Mouse (Mus musculus) heart, embryonic 12.5 days (tissue): Measurements from ENCODE around the gene Cacng8. TPM values are rescaled to one million over a fixed set of nuclear protein-coding genes. Genes with fewer than 3 reads are reported as not detected.
A peak's percentile ranks its signal among the peaks of the same experiment; 100 is the strongest.

ENCODE experiments used
- ATAC-seq: fragments of 200-750 bp; cut with Nextera tagmentation; 2 replicates; pipeline ENCODE4 v1.8.0; 2017; ENCODE audit warnings: moderate TSS enrichment, moderate library complexity; ENCODE audit not compliant: insufficient number of reproducible peaks, low FRiP score
- H3K27ac ChIP-seq: fragments of 300-500 bp; sonication (generic); 2 replicates; pipeline ENCODE4 v1.5.1; 2016; ENCODE audit warnings: mild to moderate bottlenecking, moderate library complexity; ENCODE audit not compliant: poor library complexity, severe bottlenecking
- H3K27me3 ChIP-seq: fragments of 300-500 bp; sonication (generic); replicated peaks from 2 replicates; pipeline ENCODE4 v1.6.1; 2016; ENCODE audit warnings: mild to moderate bottlenecking, moderate library complexity
- H3K36me3 ChIP-seq: fragments of 300-500 bp; sonication (generic); 2 replicates; pipeline ENCODE4 v1.6.1; 2016; ENCODE audit warnings: mild to moderate bottlenecking, moderate library complexity
- H3K4me1 ChIP-seq: fragments of 300-500 bp; sonication (generic); replicated peaks from 2 replicates; pipeline ENCODE4 v1.6.1; 2016; ENCODE audit warnings: mild to moderate bottlenecking
- H3K4me2 ChIP-seq: fragments of 300-500 bp; sonication (generic); 2 replicates; pipeline ENCODE4 v1.6.1; 2016; ENCODE audit warnings: mild to moderate bottlenecking, moderate library complexity
- H3K4me3 ChIP-seq: fragments of 300-500 bp; sonication (generic); 2 replicates; pipeline ENCODE4 v1.5.1; 2016; ENCODE audit warnings: mild to moderate bottlenecking
- H3K9ac ChIP-seq: fragments of 300-500 bp; sonication (generic); 2 replicates; pipeline ENCODE4 v1.6.1; 2016; ENCODE audit warnings: mild to moderate bottlenecking, moderate library complexity
- H3K9me3 ChIP-seq: fragments of 300-500 bp; sonication (generic); replicated peaks from 2 replicates; pipeline ENCODE4 v1.6.1; 2016; ENCODE audit warnings: mild to moderate bottlenecking, moderate library complexity
- WGBS: fragments of 180-500 bp; shearing (Covaris S2); methylation state at CpG from one replicate; pipeline ENCODE4 v1.1.7; 2016; 5-methylcytosine and 5-hydroxymethylcytosine counted together
- polyA plus RNA-seq: library from polyadenylated mRNA; unstranded; fragments of >200 nt; fragmentation: Nextera tagmentation; extraction: Ambion mirVana; gene quantifications from 2 replicates; pipeline ENCODE4 v1.2.1, GENCODE M21; 2016

Gene Cacng8
- polyA plus RNA-seq, 1 experiment from 2014 or later, result 1.6 TPM

GRCm38 (mm10) chr7:3366705-3367516, 23.6 kb upstream of the Cacng8 start:
- H3K27ac ChIP-seq, result no peak overlapping the region
- H3K4me3 ChIP-seq, result peak overlapping the region; percentile 43
- ATAC-seq, result no peak
- H3K4me2 ChIP-seq, result peak overlapping the region; percentile 77
- H3K9me3 ChIP-seq, result no peaks in the 10 kb centered on the region
- peak overlapping the region; percentile 17; the same call in 1 of the 2 replicates for H3K9ac ChIP-seq
- peaks cover 34% of the 10 kb centered on the region for H3K27me3 ChIP-seq
- H3K36me3 ChIP-seq, result no peaks in the 10 kb centered on the region
- H3K4me1 ChIP-seq, result peaks cover 16% of the 10 kb centered on the region
- 3% methylated on average over 42 of the region's 42 CpGs for WGBS

GRCm38 (mm10) chr7:3367569-3367968, 22.9 kb upstream of the Cacng8 start:
- H3K9me3 ChIP-seq, result no peaks in the 10 kb centered on the region
- WGBS, result 2% methylated on average over 11 of the region's 11 CpGs
- peak overlapping the region; percentile 43 for H3K4me3 ChIP-seq
- peaks cover 16% of the 10 kb centered on the region for H3K4me1 ChIP-seq
- peak overlapping the region; percentile 17; the same call in 1 of the 2 replicates for H3K9ac ChIP-seq
- H3K4me2 ChIP-seq, result peak overlapping the region; percentile 77
- no peak for ATAC-seq
- H3K27me3 ChIP-seq, result peaks cover 34% of the 10 kb centered on the region
- no peaks in the 10 kb centered on the region for H3K36me3 ChIP-seq
- H3K27ac ChIP-seq, result no peak overlapping the region

GRCm38 (mm10) chr7:3368311-3368710, 22.2 kb upstream of the Cacng8 start:
- H3K36me3 ChIP-seq, result no peaks in the 10 kb centered on the region
- no peak for ATAC-seq
- no peak overlapping the region for H3K27ac ChIP-seq
- H3K27me3 ChIP-seq, result peaks cover 34% of the 10 kb centered on the region
- H3K4me2 ChIP-seq, result peak overlapping the region; percentile 77
- WGBS, result 15% methylated on average over 12 of the region's 12 CpGs
- H3K4me3 ChIP-seq, result no peak overlapping the region
- no peak overlapping the region for H3K9ac ChIP-seq
- H3K9me3 ChIP-seq, result no peaks in the 10 kb centered on the region
- peaks cover 16% of the 10 kb centered on the region for H3K4me1 ChIP-seq

GRCm38 (mm10) chr7:3369189-3369588, 21.3 kb upstream of the Cacng8 start:
- Histone ChIP-seq H3K4me2 (no peak overlapping the region), H3K9me3 (no peaks in the 10 kb centered on the region), H3K4me1 (peaks cover 16% of the 10 kb centered on the region), H3K4me3 (no peak overlapping the region), H3K36me3 (no peaks in the 10 kb centered on the region), H3K9ac (no peak overlapping the region), H3K27ac (no peak overlapping the region), H3K27me3 (peaks cover 34% of the 10 kb centered on the region)
- no peak for ATAC-seq
- WGBS, result 55% methylated on average over 6 of the region's 6 CpGs

- ATAC-seq, result no peak
- Histone ChIP-seq H3K9me3 (no peaks in the 10 kb centered on the region), H3K36me3 (no peaks in the 10 kb centered on the region), H3K4me3 (no peak overlapping the region), H3K4me2 (no peak overlapping the region), H3K9ac (no peak overlapping the region), H3K4me1 (peaks cover 16% of the 10 kb centered on the region), H3K27ac (no peak overlapping the region), H3K27me3 (peaks cover 24% of the 10 kb centered on the region)
- WGBS, result 32% methylated on average over 4 of the region's 4 CpGs
Observed at GRCm38 (mm10) chr7:3370407-3370806, 20.1 kb upstream of the Cacng8 start.

- Histone ChIP-seq H3K9ac (no peak overlapping the region), H3K4me1 (peaks cover 6% of the 10 kb centered on the region; the same call in 1 of the 2 replicates), H3K4me2 (no peak overlapping the region), H3K36me3 (no peaks in the 10 kb centered on the region), H3K9me3 (no peaks in the 10 kb centered on the region), H3K27me3 (peaks cover 4% of the 10 kb centered on the region), H3K4me3 (no peak overlapping the region), H3K27ac (no peak overlapping the region)
- no peak for ATAC-seq
- WGBS, result 63% methylated on average over 2 of the region's 2 CpGs
Observed at GRCm38 (mm10) chr7:3372376-3372775, 18.1 kb upstream of the Cacng8 start.

- Histone ChIP-seq H3K4me2 (no peak overlapping the region), H3K36me3 (no peaks in the 10 kb centered on the region), H3K27me3 (no peaks in the 10 kb centered on the region; the same call in none of the 2 replicates), H3K9ac (no peak overlapping the region), H3K4me3 (no peak overlapping the region), H3K4me1 (no peaks in the 10 kb centered on the region), H3K27ac (no peak overlapping the region), H3K9me3 (no peaks in the 10 kb centered on the region)
- WGBS, result 83% methylated on average over 8 of the region's 8 CpGs
- no peak for ATAC-seq
Observed at GRCm38 (mm10) chr7:3373754-3374153, 16.7 kb upstream of the Cacng8 start.

- WGBS, result 44% methylated on average over 4 of the region's 4 CpGs
- ATAC-seq, result no peak
- no peaks in the 10 kb centered on the region for H3K4me1 ChIP-seq
- no peaks in the 10 kb centered on the region for H3K36me3 ChIP-seq
- no peak overlapping the region for H3K4me3 ChIP-seq
- no peak overlapping the region for H3K9ac ChIP-seq
- H3K9me3 ChIP-seq, result no peaks in the 10 kb centered on the region
- no peak overlapping the region for H3K4me2 ChIP-seq
- no peaks in the 10 kb centered on the region for H3K27me3 ChIP-seq
- H3K27ac ChIP-seq, result no peak overlapping the region
Observed at GRCm38 (mm10) chr7:3376831-3377230, 13.7 kb upstream of the Cacng8 start.

- WGBS, result 72% methylated on average over 9 of the region's 9 CpGs
- no peaks in the 10 kb centered on the region for H3K4me1 ChIP-seq
- no peak overlapping the region for H3K4me3 ChIP-seq
- H3K4me2 ChIP-seq, result no peak overlapping the region
- no peak overlapping the region for H3K9ac ChIP-seq
- no peak overlapping the region for H3K27ac ChIP-seq
- no peaks in the 10 kb centered on the region for H3K27me3 ChIP-seq
- no peaks in the 10 kb centered on the region for H3K9me3 ChIP-seq
- no peak for ATAC-seq
- H3K36me3 ChIP-seq, result no peaks in the 10 kb centered on the region
Observed at GRCm38 (mm10) chr7:3382123-3382522, 8.4 kb upstream of the Cacng8 start.

- no peak for ATAC-seq
- H3K27me3 ChIP-seq, result peaks cover 4% of the 10 kb centered on the region; the same call in 1 of the 2 replicates
- WGBS, result 73% methylated on average over 5 of the region's 5 CpGs
- no peak overlapping the region for H3K27ac ChIP-seq
- H3K36me3 ChIP-seq, result no peaks in the 10 kb centered on the region
- no peak overlapping the region for H3K9ac ChIP-seq
- H3K4me3 ChIP-seq, result no peak overlapping the region
- H3K9me3 ChIP-seq, result no peaks in the 10 kb centered on the region
- peaks cover 4% of the 10 kb centered on the region for H3K4me1 ChIP-seq
- no peak overlapping the region for H3K4me2 ChIP-seq
Observed at GRCm38 (mm10) chr7:3384807-3385319, 5.6 kb upstream of the Cacng8 start.

- no peak overlapping the region for H3K4me2 ChIP-seq
- no peaks in the 10 kb centered on the region for H3K9me3 ChIP-seq
- H3K27ac ChIP-seq, result no peak overlapping the region
- H3K4me1 ChIP-seq, result peaks cover 16% of the 10 kb centered on the region
- peaks cover 4% of the 10 kb centered on the region; the same call in 1 of the 2 replicates for H3K27me3 ChIP-seq
- H3K9ac ChIP-seq, result no peak overlapping the region
- WGBS, result 73% methylated on average over 6 of the region's 6 CpGs
- ATAC-seq, result no peak
- H3K36me3 ChIP-seq, result no peaks in the 10 kb centered on the region
- H3K4me3 ChIP-seq, result no peak overlapping the region
Observed at GRCm38 (mm10) chr7:3386036-3386730, 4.3 kb upstream of the Cacng8 start.
